Mouse (Mus musculus): ENCODE results near the gene Ckap4.
"Not testable (repeated sequence)": the region's sequence is repeated elsewhere in the genome, so short reads cannot be mapped to it uniquely, and the experiment has no call there.

The Ckap4 gene

DNA sequence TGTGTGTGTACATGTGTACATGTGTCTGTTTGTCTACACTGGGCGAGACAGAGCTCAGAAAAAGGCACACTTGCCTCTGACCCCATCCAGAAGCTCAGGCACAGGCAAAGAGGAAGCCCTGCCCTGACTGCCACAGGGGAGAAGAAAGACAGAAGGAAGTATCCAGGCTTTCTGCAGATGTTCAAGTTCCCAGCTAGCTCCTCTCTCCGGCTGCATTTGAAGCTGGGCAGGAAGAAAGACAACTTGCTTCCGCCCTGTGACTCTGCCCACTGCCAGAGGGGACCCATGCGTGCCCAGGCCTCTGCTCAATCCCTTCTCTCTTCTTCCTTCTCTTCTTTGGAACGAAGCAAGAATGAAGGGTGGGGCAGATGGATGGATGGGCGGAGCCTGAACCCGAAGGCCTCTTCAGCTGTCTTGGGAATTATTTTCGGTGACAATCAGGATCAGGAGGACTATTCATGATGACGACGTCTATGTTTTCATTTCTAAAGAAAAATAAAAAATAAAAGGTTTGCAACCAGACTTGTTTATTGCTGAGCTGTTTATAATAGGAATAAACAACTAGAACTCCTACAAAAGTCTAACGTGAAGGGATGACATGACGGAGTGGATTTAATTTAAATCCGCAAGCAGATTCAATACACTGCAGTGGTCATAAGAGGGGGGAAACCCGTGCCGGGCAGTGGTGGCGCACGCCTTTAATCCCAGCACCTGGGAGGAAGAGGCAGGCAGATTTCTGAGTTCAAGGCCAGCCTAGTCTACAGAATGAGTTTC is 15.5 kb upstream of the Ckap4 start:
- peak; percentile 18 for DNase-seq

DNA sequence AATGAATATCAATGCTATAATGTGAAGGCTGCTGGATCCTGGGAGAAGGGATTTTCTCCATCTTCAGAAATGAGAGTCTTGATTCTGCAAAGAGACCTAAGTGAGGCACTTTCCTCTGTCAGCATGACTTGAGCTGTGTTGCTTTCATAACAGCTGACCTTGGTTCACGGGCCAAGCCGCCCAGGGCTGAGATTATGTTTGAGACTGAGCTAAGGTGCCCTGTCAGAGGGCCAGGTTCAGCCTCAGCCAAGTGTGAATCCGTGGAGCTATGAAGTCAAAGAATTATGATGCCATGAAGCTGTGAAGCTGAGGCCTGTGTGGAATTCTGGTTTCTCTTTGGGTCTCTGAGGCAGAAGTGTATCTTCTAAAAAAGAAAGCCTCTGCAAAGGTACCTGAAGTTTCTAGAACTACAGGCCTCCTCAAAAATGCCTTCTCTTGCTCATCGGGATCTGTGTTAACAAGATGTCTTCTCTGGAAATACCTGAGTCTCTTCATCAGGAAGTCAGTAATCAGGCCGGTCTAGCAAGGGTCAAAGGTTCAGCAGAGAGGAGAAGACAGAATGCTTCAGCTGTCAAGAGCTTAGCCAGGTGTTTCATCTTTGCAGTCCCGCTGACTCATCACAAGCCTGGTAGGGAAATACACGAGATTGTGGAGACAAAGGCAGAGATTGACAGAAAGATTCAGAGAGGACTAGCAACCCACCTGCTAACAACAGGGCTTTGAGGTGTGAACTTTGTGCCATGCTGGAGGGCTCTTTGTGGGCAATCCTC is 11.2 kb upstream of the Ckap4 start:
- no peak for DNase-seq

DNA sequence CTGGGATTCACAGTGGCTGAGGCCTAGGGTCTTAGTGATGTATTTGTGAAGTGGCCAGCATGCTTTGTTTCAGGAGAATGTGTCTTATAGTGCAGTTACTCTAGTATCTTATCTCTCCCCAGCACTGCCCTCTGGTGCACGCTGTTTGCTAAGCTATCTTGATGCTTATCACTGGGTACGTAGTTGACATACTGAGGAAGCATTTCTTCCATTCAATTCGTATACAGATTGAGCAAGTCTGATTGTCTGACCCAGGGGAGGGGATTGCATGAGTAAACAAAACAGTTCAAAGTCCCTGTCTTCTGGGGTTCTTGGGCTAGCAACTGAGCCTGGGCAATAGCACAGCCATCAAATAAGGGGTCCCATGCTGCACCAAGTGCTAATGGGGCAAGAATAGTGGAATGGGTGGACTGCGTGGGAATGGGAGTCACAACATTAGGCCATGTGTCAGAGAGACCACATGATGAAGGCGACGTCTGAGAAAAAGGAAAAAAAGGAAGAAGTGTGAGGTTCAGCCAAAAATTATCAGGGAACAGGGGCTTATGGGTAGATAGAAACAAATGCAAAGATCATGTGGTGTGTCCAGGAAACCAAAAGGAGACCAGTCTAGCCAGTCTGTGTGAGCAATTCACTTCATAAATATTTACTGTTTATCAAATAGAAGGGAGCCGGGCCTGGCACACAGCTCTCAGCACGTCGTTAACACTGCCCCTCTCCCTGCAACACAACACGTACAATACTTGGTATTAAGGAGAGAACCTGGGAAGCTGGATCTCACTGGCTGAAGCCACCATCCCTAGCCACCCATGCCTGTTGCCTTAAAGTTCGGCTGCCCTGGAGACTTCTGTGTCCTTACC is 9.2 kb upstream of the Ckap4 start:
- peak; percentile 49 for DNase-seq

DNA sequence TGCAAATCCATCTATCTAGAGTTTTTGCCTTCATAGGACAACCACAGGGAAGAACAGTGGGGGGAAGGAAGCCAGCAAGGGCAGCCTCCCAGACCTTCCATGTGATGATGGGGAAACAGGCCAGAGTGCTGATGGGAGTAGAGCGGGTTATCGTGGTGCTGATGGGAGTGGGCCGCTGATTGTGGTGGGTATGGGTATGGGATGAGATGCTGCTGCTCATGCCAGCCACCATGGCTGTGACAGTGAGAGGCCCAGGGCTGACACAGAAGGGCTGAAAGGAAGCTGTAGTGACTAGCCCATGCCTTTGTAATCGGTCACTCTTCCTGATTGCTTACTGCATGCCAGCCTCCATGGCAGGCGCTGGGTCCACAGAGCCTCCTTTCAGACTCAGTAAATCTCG is 5.8 kb upstream of the Ckap4 start:
- no peak for DNase-seq

DNA sequence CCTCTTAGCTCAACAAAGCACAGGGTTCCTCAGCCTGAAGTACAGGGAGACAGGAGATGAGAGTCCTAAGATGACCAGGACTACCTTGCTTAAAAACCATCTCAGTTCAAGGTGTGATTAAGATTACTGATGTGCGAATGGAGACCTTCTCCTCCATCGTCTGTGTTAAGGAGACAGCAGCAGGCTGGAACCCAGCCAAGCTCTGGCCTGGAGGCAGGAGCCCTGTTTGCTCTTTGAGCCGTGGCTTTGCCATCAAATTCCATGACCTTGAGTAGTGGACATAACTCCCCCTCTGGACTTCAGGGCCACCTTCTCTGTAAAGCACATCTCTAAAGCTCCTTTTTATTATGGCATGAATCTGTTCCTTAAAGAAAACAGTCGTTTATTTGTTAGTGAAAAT is 2.0 kb upstream of the Ckap4 start:
- DNase-seq: no peak

DNA sequence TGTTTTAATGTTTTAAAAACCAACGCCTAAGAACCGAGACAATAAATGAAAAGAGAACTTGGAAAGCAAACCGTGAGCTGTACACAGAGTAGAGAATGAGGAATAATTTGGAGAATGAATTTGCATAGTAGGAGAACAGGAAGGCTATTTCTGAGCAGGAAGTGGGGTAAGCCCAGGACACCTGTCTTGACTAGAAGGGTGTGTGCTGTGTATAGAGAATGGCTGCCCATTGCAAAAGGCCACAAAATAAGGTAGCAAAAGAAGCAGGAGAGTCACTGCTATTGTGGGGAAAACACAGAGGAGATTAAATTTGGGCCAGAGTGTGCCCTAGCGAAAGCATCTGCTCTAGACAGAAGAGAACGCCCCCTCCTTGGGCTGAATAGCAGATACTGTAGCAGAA is 1.6 kb upstream of the Ckap4 start:
- DNase-seq: no peak

DNA sequence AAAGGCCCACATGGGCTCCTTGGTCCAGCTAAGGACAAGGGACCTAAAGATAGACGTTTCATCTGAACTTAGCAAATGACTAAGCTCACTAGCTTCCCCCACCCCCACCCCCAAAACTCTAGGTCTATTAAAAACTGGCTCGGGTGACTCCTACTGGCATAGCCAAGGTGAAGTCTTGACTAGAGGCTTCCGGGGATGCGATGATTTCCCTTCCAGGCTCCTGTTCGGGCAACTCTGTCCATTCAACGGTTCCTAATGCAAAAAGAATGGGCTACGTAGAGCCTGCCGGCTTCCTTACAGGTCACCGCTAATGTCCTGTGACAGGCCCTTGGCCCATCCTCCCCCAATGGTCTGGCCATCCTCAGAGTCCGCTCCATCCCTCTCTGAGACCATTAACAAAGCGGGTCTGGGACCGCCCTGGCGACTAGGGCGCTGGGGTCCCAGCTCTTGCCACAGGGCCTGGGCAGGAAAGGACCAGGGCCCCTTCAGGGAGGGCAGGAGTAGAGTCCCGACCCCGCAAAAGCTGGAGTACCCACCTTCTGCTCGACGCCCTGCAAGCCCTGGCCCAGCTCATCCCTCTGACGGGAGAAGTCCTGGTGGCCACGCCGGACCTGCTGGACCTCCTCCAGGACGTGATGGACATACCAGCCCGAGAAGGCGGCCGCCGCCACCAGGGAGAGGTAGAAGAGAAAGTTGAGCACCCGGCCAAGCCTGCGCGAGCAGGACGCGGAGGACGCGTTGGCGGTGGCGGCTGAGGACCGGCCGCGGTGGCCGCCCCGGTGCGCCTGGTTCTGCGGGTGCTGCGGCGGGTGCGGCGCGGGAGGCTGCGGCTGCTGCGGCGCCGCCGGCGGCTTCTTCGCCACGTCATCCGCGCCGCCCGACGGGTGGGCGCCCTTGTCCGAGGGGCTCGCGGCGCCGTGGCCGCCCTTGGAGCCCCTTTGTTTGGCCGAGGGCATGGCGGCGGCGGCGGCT is 665 bp downstream of the Ckap4 start:
- no peak for DNase-seq

DNA sequence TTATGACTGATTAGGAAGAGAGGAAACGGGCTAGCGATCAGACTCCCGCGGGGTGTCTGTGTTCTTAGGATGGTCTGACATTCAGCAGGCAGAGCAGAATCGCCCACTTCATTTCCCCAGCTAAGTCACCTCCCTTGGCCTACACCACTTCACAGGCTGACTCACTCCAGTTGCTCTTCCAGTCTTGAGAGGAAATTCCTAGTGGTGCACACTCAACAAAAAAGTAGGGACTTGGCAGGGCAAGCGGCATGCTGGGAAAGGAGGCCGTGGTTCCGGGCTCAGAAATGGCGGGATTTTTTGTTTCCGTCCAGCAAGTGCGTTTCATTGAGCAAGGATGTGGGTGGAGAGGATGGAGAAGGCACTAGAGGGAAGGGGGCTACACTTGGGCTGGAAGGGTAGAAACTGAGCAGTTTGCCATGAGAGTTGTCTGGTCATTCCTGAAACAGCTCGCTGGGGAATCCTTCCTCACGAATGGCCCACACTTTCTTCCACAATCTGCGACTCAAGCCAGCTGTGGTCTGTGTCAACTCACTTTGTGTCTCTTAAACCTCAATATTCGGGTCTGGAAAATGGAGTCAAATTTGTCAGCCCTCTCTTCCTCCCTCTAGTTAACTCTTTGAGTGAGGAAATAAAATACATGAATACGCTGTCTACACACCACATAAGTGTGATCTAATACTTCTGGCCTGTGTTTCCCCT is 1.5 kb downstream of the Ckap4 start:
- DNase-seq: no peak

DNA sequence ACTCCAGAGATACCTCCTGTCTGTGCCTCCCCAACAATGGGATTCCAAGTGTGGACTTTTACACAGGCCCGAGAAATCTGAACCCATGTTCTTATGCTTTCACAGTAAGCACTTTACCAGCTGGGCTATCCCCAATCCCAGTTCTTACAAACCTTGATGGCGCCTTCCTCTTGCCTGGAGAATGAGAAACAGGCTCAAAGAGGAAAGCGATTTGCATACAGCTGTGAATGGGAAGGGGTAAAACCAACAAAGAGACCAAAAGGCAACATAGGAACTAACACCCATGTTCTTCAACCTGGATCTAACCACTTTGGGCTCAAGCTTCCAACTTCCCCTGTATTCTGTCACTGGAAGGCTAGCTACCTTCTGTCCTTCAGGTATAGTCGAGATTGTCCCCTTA is 2.3 kb downstream of the Ckap4 start:
- no peak for DNase-seq

DNA sequence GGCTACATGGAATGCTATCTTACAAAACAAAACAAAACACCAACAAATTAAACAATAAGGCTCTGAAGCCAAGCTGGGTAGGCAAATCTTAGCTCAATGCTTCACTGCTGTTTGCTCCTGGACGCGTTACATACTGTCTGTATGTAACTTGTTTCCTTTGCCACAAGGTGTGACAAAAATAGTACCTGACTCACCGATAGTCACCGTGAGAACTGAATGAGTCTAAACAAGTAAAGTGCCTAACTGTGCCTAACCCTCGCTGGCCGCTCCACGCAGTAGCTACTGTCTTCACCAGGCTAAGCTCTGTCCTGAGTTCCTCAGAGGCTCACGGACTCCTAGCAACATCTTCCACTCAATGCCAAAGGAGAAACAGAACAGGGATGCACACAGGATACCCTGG is 3.5 kb downstream of the Ckap4 start:
- no peak for DNase-seq

DNA sequence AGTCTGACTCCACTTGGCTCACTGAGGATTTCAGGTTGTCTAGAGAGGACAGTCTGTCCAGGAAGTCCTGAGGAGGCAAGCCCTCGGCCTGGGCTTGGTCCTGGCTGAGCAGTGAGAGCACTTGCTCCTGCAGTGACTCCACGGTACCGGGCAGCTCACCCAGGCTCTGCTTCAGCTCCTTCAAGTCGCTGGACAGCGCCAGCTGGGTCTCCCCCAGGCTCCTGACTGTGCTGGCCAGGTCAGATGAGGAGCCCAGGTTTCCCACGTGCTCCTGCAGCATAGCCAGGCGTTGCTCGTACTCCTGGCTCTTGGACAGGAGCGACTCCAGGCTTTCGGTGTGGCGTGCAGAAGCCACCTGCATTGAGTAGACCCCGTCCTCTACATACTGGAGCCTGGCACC is 6.2 kb downstream of the Ckap4 start:
- DNase-seq: no peak

DNA sequence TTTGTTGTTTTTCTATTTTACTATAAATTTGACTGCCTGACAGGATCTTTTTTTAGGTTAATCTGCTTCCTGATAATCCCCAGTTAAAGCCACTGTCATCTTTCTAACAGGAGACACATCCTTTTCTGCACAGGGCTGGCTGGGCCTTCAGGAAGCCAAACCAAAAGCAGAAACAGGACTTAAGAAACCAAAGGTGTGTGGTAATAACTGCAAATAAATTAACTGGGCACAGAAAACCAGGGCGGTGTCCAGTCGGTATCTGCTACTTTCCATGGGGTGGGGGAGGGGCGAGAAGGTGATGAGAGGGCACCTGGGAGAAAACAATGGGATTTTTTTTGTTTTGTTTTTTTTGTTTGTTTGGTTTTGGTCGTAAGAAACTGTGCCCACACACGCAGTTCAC is 6.8 kb downstream of the Ckap4 start:
- DNase-seq: no peak

DNA sequence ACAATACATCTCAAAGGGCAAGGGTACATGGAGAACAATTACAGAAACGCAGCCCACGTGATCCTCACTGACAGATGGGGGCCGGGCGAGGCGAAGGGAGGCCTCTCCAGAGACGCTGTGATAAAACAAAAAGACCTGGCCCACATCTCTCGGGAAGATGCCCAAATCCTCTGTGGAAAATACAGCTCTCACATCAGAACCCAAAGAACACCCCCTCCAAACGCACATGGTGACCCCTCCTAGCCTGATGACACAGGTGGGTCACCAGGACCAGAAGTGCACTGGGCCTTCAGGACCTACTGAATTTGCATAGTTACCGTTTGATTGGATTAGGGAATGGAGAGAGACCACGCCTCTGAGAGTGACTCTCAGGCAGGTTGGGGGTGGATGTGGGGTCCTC is 7.4 kb downstream of the Ckap4 start:
- no peak for DNase-seq

DNA sequence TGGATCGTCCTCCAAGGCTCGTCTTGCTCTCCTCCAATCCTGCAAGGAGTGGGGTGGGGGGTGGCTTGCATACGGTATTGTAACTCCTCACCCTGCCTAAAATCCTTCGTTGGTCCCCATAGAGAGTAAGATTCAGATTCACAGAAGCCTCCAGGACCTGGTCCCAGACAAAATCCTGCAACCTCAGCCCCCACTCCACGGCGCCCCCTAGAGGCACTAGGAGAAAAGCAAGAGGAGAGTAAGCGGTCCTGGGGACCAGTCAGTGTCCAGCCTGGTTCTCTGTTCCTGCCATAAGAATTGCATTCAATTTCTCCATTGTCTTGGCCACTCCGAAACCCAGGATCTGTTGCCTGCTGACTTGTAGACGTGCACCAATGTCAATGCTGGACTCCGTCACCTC is 10.2 kb downstream of the Ckap4 start:
- DNase-seq: no peak

DNA sequence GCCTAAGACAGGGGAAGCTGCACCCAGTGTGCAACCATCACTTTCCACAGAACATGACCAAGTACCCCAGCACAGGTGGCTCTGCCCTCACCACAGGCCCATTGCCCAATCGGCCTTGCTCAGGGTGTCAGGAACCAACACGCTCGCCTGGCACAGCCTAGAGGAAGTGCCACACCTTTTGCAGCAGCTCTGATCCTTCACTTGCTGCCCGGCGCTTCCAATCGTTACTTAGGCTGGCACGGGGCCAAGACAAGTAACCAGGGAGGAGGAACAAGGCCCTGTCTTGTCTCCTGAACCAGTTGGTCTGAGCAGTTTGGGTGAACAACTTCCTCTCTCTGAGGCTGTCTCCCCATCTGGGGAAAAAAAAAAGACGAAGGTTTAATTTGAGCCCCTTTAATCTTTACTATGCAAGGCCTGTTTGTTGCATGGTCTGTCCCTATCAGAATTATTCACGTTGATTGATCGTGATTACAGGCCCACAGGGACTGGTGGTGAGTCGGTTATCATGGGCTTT is 17.4 kb downstream of the Ckap4 start:
- DNase-seq: peak; percentile 43

DNA sequence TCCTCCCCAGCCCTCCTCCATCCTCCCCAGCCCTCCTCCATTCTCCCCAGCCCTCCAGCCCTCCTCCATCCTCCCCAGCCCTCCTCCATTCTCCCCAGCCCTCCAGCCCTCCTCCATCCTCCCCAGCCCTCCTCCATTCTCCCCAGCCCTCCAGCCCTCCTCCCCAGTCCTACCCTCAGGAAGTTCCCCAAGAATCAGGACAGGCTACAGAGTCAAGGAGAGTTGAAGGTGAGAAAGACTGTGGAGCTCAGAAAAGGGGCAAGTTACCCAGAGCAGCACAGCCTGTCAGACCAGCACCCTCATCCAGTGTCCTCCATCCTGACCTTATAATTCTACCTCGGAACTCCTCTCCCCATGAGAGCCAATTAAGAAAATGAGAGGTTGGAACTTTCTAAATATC is 17.9 kb downstream of the Ckap4 start:
- not testable (repeated sequence) for DNase-seq

DNA sequence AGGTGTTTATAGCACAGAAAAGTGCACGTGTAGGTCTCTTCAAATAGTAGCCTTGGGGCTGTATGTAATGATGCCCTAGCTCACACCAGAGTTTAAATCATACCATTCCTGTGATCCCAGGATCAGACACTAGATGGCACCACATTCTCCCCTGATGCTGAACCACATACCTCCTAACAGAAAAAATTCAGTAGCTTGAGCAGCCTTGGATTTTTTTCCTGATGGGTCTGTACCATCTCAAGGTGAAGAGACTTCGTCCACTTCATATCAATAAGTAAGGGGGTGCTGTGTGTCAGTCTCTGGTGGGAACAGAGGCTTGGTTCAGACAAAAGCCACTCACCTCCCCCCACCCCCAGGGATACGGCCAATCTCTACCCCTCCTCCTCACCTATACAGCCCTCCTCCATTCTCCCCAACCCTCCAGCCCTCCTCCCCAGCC is 18.3 kb downstream of the Ckap4 start:
- peak; percentile 67 for DNase-seq

DNA sequence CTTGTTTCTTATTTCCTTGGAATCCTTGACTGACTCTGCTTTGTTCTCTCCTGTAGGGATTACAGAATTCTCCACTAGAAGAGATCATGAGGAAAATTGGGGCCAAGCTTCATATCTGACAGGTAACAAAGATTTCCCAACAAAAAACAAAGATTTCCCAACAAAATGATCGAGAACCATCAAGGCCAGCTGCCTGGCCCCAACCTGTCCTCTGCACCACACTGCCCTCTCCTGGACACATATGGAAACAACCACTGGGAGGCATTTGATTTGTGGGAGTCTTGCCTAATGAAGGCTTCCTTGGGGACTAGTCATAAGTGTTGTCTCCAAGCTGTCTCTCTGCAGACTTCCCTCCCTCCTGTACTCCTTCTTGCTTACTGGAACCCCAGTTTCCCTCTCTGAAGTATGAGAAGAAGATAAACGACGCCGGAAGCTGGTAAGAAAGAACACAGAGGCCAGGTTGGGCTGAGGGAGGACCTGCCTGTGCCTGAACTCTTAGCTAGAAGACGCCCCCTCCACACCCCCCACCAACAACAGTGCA is 19.8 kb downstream of the Ckap4 start:
- DNase-seq: peak; percentile 77

DNA sequence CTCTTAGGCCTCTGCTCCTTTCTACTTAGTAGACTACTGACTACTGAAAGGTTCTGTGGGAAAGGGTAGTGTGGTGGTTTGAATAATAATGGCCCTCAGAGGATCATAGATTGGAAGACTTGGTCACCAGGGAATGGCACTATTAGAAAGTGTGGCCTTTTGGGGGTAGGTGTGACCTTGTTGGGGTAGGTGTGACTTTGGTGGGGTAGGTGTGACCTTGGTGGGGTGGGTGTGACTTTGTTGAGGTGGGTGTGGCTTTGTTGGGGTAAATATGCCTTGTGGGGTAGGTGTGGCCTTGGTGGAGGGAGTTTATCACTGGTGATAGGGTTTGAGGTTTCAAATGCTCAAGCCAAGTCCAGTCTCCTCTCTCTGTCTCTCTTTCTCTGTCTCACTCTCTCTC is 21.1 kb downstream of the Ckap4 start:
- DNase-seq: no peak

DNA sequence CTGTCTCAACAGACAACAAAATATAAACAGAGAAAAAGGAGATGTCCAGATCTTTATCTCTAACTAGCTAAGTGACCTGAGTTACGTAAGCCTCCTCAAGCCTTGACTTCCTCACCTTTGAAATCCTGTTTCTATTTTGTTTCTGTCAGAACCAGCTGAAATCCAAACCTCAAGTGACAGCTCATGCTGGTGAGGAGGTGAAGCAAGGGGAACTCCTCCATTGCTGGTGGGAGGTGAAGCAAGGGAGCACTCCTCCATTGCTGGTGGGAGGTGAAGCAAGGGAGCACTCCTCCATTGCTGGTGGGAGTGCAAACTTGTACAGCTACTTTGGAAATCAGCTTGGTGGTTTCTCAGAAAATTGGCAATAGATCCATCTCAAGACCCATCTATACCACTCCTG is 25.3 kb downstream of the Ckap4 start:
- no peak for DNase-seq

DNA sequence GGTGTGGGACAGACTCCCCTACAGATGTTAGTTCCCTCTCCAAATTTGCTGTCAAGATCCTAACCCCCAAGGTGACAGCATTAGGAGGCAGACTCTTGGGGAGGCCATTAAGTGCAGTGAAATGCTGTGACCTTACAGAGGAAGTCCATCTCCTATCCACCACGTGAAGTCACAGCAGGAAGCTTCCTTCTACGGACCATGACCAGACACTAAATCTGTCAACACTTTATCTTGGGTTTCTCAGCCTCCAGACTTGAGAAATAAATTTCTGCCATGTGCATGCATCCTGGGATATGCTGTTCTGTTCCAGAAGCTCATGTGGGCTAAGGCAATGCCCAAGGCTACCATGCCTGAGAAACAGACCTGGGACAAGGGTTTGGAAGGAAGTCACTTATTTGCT is 35.0 kb downstream of the Ckap4 start:
- DNase-seq: no peak
